Mouse (Mus musculus): ENCODE measurements at regions not wholly inside any gene's neighbourhood (a gene's known extent, or its start where the extent isn't known, plus 50 kb on each side); places are given as distances from the start of the nearest gene placed in this dataset.
A peak's percentile ranks its signal among the peaks of the same experiment; 100 is the strongest.

- Histone ChIP-seq H3K27ac (ENCODE audit: insufficient read depth, low read depth, low read length) (no peak overlapping the region), H3K4me1 (ENCODE audit: control insufficient read depth, insufficient read depth, insufficient read length, low read length) (no peaks in the 10 kb centered on the region), H3K27me3 (ENCODE audit: control insufficient read depth, insufficient read depth, low read length) (no peaks in the 10 kb centered on the region), H3K36me3 (ENCODE audit: control insufficient read depth, insufficient read depth, low read length) (no peaks in the 10 kb centered on the region), H3K4me3 (ENCODE audit: low read depth, low read length) (no peak overlapping the region)
- 65% methylated on average over 5 of the region's 5 CpGs for WGBS
- no peak for TF ChIP-seq CTCF (IDR thresholded peaks at IDR 0.05; ENCODE audit: extremely low read depth, insufficient read length, insufficient replicate concordance, low read depth, low read length)
- TF ChIP-seq POLR2A (IDR thresholded peaks at IDR 0.05; ENCODE audit: low read depth, low read length): no peak
Measured at GRCm38 (mm10) chr17:88318936-88319335, 121.6 kb upstream of the Foxn2 start.

- Histone ChIP-seq H3K4me1 (ENCODE audit: control insufficient read depth, insufficient read depth, insufficient read length, low read length) (no peaks in the 10 kb centered on the region), H3K27ac (ENCODE audit: insufficient read depth, low read depth, low read length) (no peak overlapping the region), H3K4me3 (ENCODE audit: low read depth, low read length) (no peak overlapping the region), H3K36me3 (ENCODE audit: control insufficient read depth, insufficient read depth, low read length) (no peaks in the 10 kb centered on the region), H3K27me3 (ENCODE audit: control insufficient read depth, insufficient read depth, low read length) (no peaks in the 10 kb centered on the region)
- 60% methylated on average over 1 of the region's 1 CpGs for WGBS
- TF ChIP-seq CTCF (IDR thresholded peaks at IDR 0.05; ENCODE audit: extremely low read depth, insufficient read length, insufficient replicate concordance, low read depth, low read length): no peak
- no peak for TF ChIP-seq POLR2A (IDR thresholded peaks at IDR 0.05; ENCODE audit: low read depth, low read length)
Measured at GRCm38 (mm10) chr17:88320686-88321085, 119.8 kb upstream of the Foxn2 start.

GRCm38 (mm10) chr17:88325326-88325909, 115.1 kb upstream of the Foxn2 start:
- no peak for TF ChIP-seq CTCF (IDR thresholded peaks at IDR 0.05; ENCODE audit: extremely low read depth, insufficient read length, insufficient replicate concordance, low read depth, low read length)
- TF ChIP-seq POLR2A (IDR thresholded peaks at IDR 0.05; ENCODE audit: low read depth, low read length): no peak
- no peaks in the 10 kb centered on the region for H3K36me3 ChIP-seq (ENCODE audit: control insufficient read depth, insufficient read depth, low read length)
- no peaks in the 10 kb centered on the region for H3K27me3 ChIP-seq (ENCODE audit: control insufficient read depth, insufficient read depth, low read length)
- H3K4me1 ChIP-seq (ENCODE audit: control insufficient read depth, insufficient read depth, insufficient read length, low read length): peaks cover 6% of the 10 kb centered on the region; the same call in 1 of the 2 replicates
- 69% methylated on average over 14 of the region's 14 CpGs for WGBS
- no peak overlapping the region for H3K27ac ChIP-seq (ENCODE audit: insufficient read depth, low read depth, low read length)
- no peak overlapping the region for H3K4me3 ChIP-seq (ENCODE audit: low read depth, low read length)

DNA sequence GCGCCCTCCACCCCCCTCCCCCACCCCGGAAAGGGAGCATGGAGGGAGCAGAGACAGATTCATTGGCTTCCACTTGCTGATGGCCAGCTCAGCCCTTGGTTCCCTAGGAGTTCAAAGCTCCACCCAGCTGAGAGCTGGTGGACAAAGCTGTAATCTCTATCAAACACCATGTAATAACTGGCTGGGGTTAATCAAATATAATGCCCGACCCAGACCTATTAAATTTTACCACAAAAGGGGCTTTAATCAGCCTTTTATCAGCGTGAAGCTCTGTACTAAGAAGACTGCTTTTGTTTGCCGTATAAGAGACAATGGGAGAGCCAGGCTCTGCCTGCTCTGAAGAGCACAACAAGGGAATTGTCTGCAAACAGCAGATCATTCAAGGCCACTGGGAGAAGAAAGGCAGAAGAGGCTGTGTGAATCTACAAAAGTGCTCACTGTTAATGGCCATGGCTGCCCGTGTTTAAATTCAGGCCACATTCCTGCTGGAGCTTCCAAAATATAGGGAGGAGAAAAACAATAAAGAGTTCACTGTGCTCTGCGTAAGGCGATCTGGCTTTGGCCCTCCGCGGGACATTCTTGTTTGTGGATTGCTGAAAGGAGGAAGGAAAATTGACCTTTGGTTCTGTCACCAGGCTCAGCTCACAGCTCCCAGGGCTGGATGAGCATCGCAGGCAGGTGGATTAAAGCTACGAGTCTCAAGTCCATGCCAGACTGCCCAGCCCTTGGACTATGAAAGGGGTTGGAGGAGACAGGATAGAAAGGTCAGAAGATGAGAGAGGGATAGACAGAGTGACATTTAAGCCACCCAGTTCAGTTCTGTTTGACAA, 114.4 kb upstream of the Foxn2 start:
- no peaks in the 10 kb centered on the region for H3K27me3 ChIP-seq (ENCODE audit: control insufficient read depth, insufficient read depth, low read length)
- no peaks in the 10 kb centered on the region for H3K36me3 ChIP-seq (ENCODE audit: control insufficient read depth, insufficient read depth, low read length)
- peaks cover 6% of the 10 kb centered on the region; the same call in 1 of the 2 replicates for H3K4me1 ChIP-seq (ENCODE audit: control insufficient read depth, insufficient read depth, insufficient read length, low read length)
- WGBS: 32% methylated on average over 12 of the region's 12 CpGs
- peak overlapping the region; percentile 32 for H3K27ac ChIP-seq (ENCODE audit: insufficient read depth, low read depth, low read length)
- no peak overlapping the region for H3K4me3 ChIP-seq (ENCODE audit: low read depth, low read length)
- TF ChIP-seq CTCF (IDR thresholded peaks at IDR 0.05; ENCODE audit: extremely low read depth, insufficient read length, insufficient replicate concordance, low read depth, low read length) (no peak), POLR2A (IDR thresholded peaks at IDR 0.05; ENCODE audit: low read depth, low read length) (no peak)

- no peaks in the 10 kb centered on the region for H3K27me3 ChIP-seq (ENCODE audit: control insufficient read depth, insufficient read depth, low read length)
- H3K4me1 ChIP-seq (ENCODE audit: control insufficient read depth, insufficient read depth, insufficient read length, low read length): peaks cover 6% of the 10 kb centered on the region; the same call in 1 of the 2 replicates
- no peaks in the 10 kb centered on the region for H3K36me3 ChIP-seq (ENCODE audit: control insufficient read depth, insufficient read depth, low read length)
- H3K4me3 ChIP-seq (ENCODE audit: low read depth, low read length): no peak overlapping the region
- no peak overlapping the region for H3K27ac ChIP-seq (ENCODE audit: insufficient read depth, low read depth, low read length)
- WGBS: 87% methylated on average over 4 of the region's 4 CpGs
- TF ChIP-seq POLR2A (IDR thresholded peaks at IDR 0.05; ENCODE audit: low read depth, low read length) (no peak), CTCF (IDR thresholded peaks at IDR 0.05; ENCODE audit: extremely low read depth, insufficient read length, insufficient replicate concordance, low read depth, low read length) (no peak)
Measured at GRCm38 (mm10) chr17:88326740-88327123, 113.8 kb upstream of the Foxn2 start.

GRCm38 (mm10) chr17:88327791-88328190, 112.7 kb upstream of the Foxn2 start:
- Histone ChIP-seq H3K4me1 (ENCODE audit: control insufficient read depth, insufficient read depth, insufficient read length, low read length) (peaks cover 6% of the 10 kb centered on the region; the same call in 1 of the 2 replicates), H3K27ac (ENCODE audit: insufficient read depth, low read depth, low read length) (no peak overlapping the region), H3K27me3 (ENCODE audit: control insufficient read depth, insufficient read depth, low read length) (no peaks in the 10 kb centered on the region), H3K4me3 (ENCODE audit: low read depth, low read length) (no peak overlapping the region), H3K36me3 (ENCODE audit: control insufficient read depth, insufficient read depth, low read length) (no peaks in the 10 kb centered on the region)
- WGBS: 77% methylated on average over 8 of the region's 8 CpGs
- no peak for TF ChIP-seq CTCF (IDR thresholded peaks at IDR 0.05; ENCODE audit: extremely low read depth, insufficient read length, insufficient replicate concordance, low read depth, low read length)
- TF ChIP-seq POLR2A (IDR thresholded peaks at IDR 0.05; ENCODE audit: low read depth, low read length): no peak

GRCm38 (mm10) chr17:88328807-88329206, 111.7 kb upstream of the Foxn2 start:
- H3K4me1 ChIP-seq (ENCODE audit: control insufficient read depth, insufficient read depth, insufficient read length, low read length): peaks cover 6% of the 10 kb centered on the region; the same call in 1 of the 2 replicates
- WGBS: 72% methylated on average over 8 of the region's 8 CpGs
- no peak for TF ChIP-seq POLR2A (IDR thresholded peaks at IDR 0.05; ENCODE audit: low read depth, low read length)
- no peak for TF ChIP-seq CTCF (IDR thresholded peaks at IDR 0.05; ENCODE audit: extremely low read depth, insufficient read length, insufficient replicate concordance, low read depth, low read length)
- no peaks in the 10 kb centered on the region for H3K27me3 ChIP-seq (ENCODE audit: control insufficient read depth, insufficient read depth, low read length)
- no peaks in the 10 kb centered on the region for H3K36me3 ChIP-seq (ENCODE audit: control insufficient read depth, insufficient read depth, low read length)
- no peak overlapping the region for H3K4me3 ChIP-seq (ENCODE audit: low read depth, low read length)
- no peak overlapping the region for H3K27ac ChIP-seq (ENCODE audit: insufficient read depth, low read depth, low read length)

Measured in small intestine, adult 2 months (tissue).